9 mouse cellular contexts compared by ENCODE assay signal in genomic region chr14:75229834-75230233, GRCm38 (mm10). TPM values are rescaled to one million over a fixed set of nuclear protein-coding genes. Genes with fewer than 3 reads are reported as not detected.
DNase-seq lines count a peak whose midpoint lies in the region; ATAC-seq and TF ChIP-seq lines count a peak whose summit lies in the region.
"Had no signal": no experiment of that assay in that cellular context is flagged by ENCODE, and none has a peak within 500 bp of the region (broad histone marks: within the 10 kb centered on the region; RNA-seq: fewer than 3 reads in every experiment).

No protein-coding gene starts in this region.

- no peak overlapping the region for H3K4me3 ChIP-seq in hindbrain, embryonic 14.5 days (replicated peaks; ENCODE audit: low read length)
- no peak overlapping the region for H3K4me3 ChIP-seq in hindbrain, embryonic 12.5 days
- H3K4me3 ChIP-seq in CH12.LX (replicated peaks in 1 of 3; ENCODE audit: low read depth in 2 of 3, low read length in 2 of 3, poor library complexity in 1 of 3) = no peak overlapping the region
- H3K4me3 ChIP-seq in embryonic facial prominence, embryonic 11.5 days (ENCODE audit: low read depth, low read length) = no peak overlapping the region
- H3K4me3 ChIP-seq: limb, embryonic 12.5 days had no signal

- in situ Hi-C loops in CH12.LX (cut with MboI; ENCODE audit: low pct_ligation_motif_present, low pct_unique_long_range_greater_than_20kb, low sequenced_read_pairs) = no loop called here

- TF ChIP-seq CTCF in CH12.LX (conservative IDR thresholded peaks at IDR 0.05 in 1 of 2, IDR thresholded peaks at IDR 0.05 in 1 of 2; ENCODE audit: low read depth in 2 of 2, low read length in 2 of 2) = peak; percentile 69

- intact Hi-C loops in left cerebral cortex, postnatal 25 days (cut with DNase I) = no loop called here

- H3K27ac ChIP-seq in hindbrain, embryonic 14.5 days = no peak overlapping the region
- H3K27ac ChIP-seq in hindbrain, embryonic 12.5 days = no peak overlapping the region
- no peak overlapping the region for H3K27ac ChIP-seq in CH12.LX (ENCODE audit: insufficient read depth, low read depth)
- H3K27ac ChIP-seq in embryonic facial prominence, embryonic 11.5 days (replicated peaks; ENCODE audit: low read depth, low read length) = no peak overlapping the region
- H3K27ac ChIP-seq: limb, embryonic 12.5 days had no signal

- TF ChIP-seq EP300 in CH12.LX (IDR thresholded peaks at IDR 0.05; ENCODE audit: low read length) = no peak

- no peak overlapping the region for H3K9ac ChIP-seq in hindbrain, embryonic 14.5 days
- no peak overlapping the region for H3K9ac ChIP-seq in hindbrain, embryonic 12.5 days
- no peak overlapping the region for H3K9ac ChIP-seq in CH12.LX (ENCODE audit: insufficient read depth, low read depth)
- H3K9ac ChIP-seq in embryonic facial prominence, embryonic 11.5 days (replicated peaks; ENCODE audit: low read length) = no peak overlapping the region
- H3K9ac ChIP-seq: limb, embryonic 12.5 days had no signal

- peak; percentile 31 for TF ChIP-seq RAD21 in CH12.LX (IDR thresholded peaks at IDR 0.05; ENCODE audit: low read depth, low read length)

- DNase-seq in hindbrain, embryonic 14.5 days (ENCODE audit: low spot score) = peak; percentile 28
- peak; percentile 70 for DNase-seq in CH12.LX (ENCODE audit: extremely low read depth)
- DNase-seq in adrenal gland, postnatal 14 days = peak; percentile 43
- peak; percentile 69 for DNase-seq in embryonic facial prominence, embryonic 11.5 days (ENCODE audit: low spot score)
- peak; percentile 26 to 50 for DNase-seq in left cerebral cortex, postnatal 25 days (ENCODE audit: low spot score in 2 of 2)
- DNase-seq in retina, postnatal 7 days (ENCODE audit: low read depth, low spot score) = peak; percentile 20
- no peak for DNase-seq in right cerebral cortex, postnatal 25 days

- H3K36me3 ChIP-seq in hindbrain, embryonic 14.5 days (replicated peaks; ENCODE audit: control insufficient read depth, insufficient read depth) = no peaks in the 10 kb centered on the region
- H3K36me3 ChIP-seq in hindbrain, embryonic 12.5 days = no peaks in the 10 kb centered on the region
- H3K36me3 ChIP-seq in CH12.LX (replicated peaks in 1 of 2; ENCODE audit: control insufficient read depth in 1 of 2, insufficient read depth in 1 of 2, low read length in 1 of 2) = peaks cover 54 to 64% of the 10 kb centered on the region in 2 experiments
- no peaks in the 10 kb centered on the region for H3K36me3 ChIP-seq in embryonic facial prominence, embryonic 11.5 days (replicated peaks; ENCODE audit: control insufficient read depth, insufficient read depth, low read depth, low read length)
- H3K36me3 ChIP-seq: limb, embryonic 12.5 days had no signal

- H3K4me2 ChIP-seq in hindbrain, embryonic 14.5 days (replicated peaks) = no peak overlapping the region
- no peak overlapping the region for H3K4me2 ChIP-seq in hindbrain, embryonic 12.5 days (replicated peaks)
- H3K4me2 ChIP-seq in CH12.LX (ENCODE audit: insufficient read depth, low read depth, poor library complexity, severe bottlenecking) = no peak overlapping the region
- H3K4me2 ChIP-seq in embryonic facial prominence, embryonic 11.5 days (ENCODE audit: low read depth, low read length) = no peak overlapping the region
- H3K4me2 ChIP-seq: limb, embryonic 12.5 days had no signal

- WGBS in hindbrain, embryonic 14.5 days = 67% methylated on average over 2 of the region's 2 CpGs
- 69% methylated on average over 2 of the region's 2 CpGs for WGBS in hindbrain, embryonic 12.5 days
- WGBS in embryonic facial prominence, embryonic 11.5 days = 72% methylated on average over 2 of the region's 2 CpGs

- no peak for ATAC-seq in hindbrain, embryonic 14.5 days (ENCODE audit: low FRiP score)
- ATAC-seq in hindbrain, embryonic 12.5 days (ENCODE audit: low FRiP score) = no peak
- no peak for ATAC-seq in embryonic facial prominence, embryonic 11.5 days (replicated peaks; ENCODE audit: insufficient number of reproducible peaks, low FRiP score, low TSS enrichment, low read depth)

- H3K4me1 ChIP-seq in hindbrain, embryonic 14.5 days (replicated peaks; ENCODE audit: control insufficient read depth, insufficient read depth, low read length) = no peaks in the 10 kb centered on the region
- H3K4me1 ChIP-seq in hindbrain, embryonic 12.5 days = no peaks in the 10 kb centered on the region; the same call in 1 of the 2 replicates
- peaks cover 0 to 20% of the 10 kb centered on the region in 2 experiments; a peak in 2 of 4 replicates for H3K4me1 ChIP-seq in CH12.LX (ENCODE audit: control insufficient read depth in 1 of 2, insufficient read depth in 2 of 2)
- H3K4me1 ChIP-seq in embryonic facial prominence, embryonic 11.5 days (ENCODE audit: control insufficient read depth, insufficient read depth, low read length) = no peaks in the 10 kb centered on the region
- H3K4me1 ChIP-seq: limb, embryonic 12.5 days had no signal

- dilution Hi-C loops in CH12.LX (cut with MboI; ENCODE audit: extremely low pct_ligation_motif_present, extremely low pct_unique_long_range_greater_than_20kb, low sequenced_read_pairs) = no loop called here

- H3K79me2 ChIP-seq in CH12.LX (replicated peaks; ENCODE audit: control insufficient read depth, extremely low read depth, insufficient read depth, poor library complexity, severe bottlenecking) = no peaks in the 10 kb centered on the region

- H3K27me3 ChIP-seq in hindbrain, embryonic 14.5 days (ENCODE audit: control insufficient read depth, insufficient read depth, low read length) = no peaks in the 10 kb centered on the region
- no peaks in the 10 kb centered on the region for H3K27me3 ChIP-seq in hindbrain, embryonic 12.5 days
- H3K27me3 ChIP-seq in CH12.LX (replicated peaks) = no peaks in the 10 kb centered on the region
- H3K27me3 ChIP-seq in embryonic facial prominence, embryonic 11.5 days (ENCODE audit: control insufficient read depth, insufficient read depth, low read length) = no peaks in the 10 kb centered on the region
- H3K27me3 ChIP-seq: limb, embryonic 12.5 days had no signal

- H3K9me3 ChIP-seq in hindbrain, embryonic 14.5 days (ENCODE audit: control insufficient read depth, low read length) = no peaks in the 10 kb centered on the region
- no peaks in the 10 kb centered on the region for H3K9me3 ChIP-seq in hindbrain, embryonic 12.5 days (replicated peaks)
- H3K9me3 ChIP-seq in CH12.LX (replicated peaks; ENCODE audit: low read length) = no peaks in the 10 kb centered on the region
- no peaks in the 10 kb centered on the region for H3K9me3 ChIP-seq in embryonic facial prominence, embryonic 11.5 days (replicated peaks; ENCODE audit: control insufficient read depth, low read length)
- H3K9me3 ChIP-seq: limb, embryonic 12.5 days had no signal

- TF ChIP-seq POLR2A in CH12.LX (IDR thresholded peaks at IDR 0.05; ENCODE audit: low read depth, low read length) = no peak

TF ChIP-seq in CH12.LX, 34 proteins besides CTCF, POLR2A, EP300 and RAD21:
- TF ChIP-seq SMC3 (IDR thresholded peaks at IDR 0.05; ENCODE audit: low read depth, low read length) (peak; percentile 50), TCF12 (IDR thresholded peaks at IDR 0.05; ENCODE audit: low read depth, low read length) (no peak)

RNA-seq across cellular contexts. Expression of gene Cpb2, which starts 12.3 kb away (rescaled TPM):
- 0.17 TPM in 1 of 2 replicates, not detected in the other for polyA plus RNA-seq in hindbrain, embryonic 14.5 days (2014; fragmentation: Nextera tagmentation; extraction: Ambion mirVana)
- polyA plus RNA-seq in hindbrain, embryonic 12.5 days (2016; fragmentation: Nextera tagmentation; extraction: Ambion mirVana) = not detected in 2 replicates
- total RNA-seq in CH12.LX (2012; rRNA removed) (not detected in 2 replicates), CH12.LX (2014; rRNA removed) (not detected in 2 replicates)
- not detected in 2 replicates for polyA plus RNA-seq in CH12.LX (2012; ENCODE audit: insufficient read length, low read depth)
- total RNA-seq in adrenal gland, postnatal 14 days (2021) = 1.4 and 44.6 TPM in 2 replicates
- polyA plus RNA-seq in embryonic facial prominence, embryonic 11.5 days (2014; fragmentation: Nextera tagmentation; extraction: Ambion mirVana) = not detected in 2 replicates
- not detected for total RNA-seq in left cerebral cortex, postnatal 25 days (2021)
- polyA plus RNA-seq: limb, embryonic 12.5 days had no signal

RNA-seq across cellular contexts. Expression of gene Zc3h13, which starts 54.3 kb away (rescaled TPM):
- 34.5 and 34.6 TPM in 2 replicates for polyA plus RNA-seq in hindbrain, embryonic 14.5 days (2014; fragmentation: Nextera tagmentation; extraction: Ambion mirVana)
- polyA plus RNA-seq in hindbrain, embryonic 12.5 days (2016; fragmentation: Nextera tagmentation; extraction: Ambion mirVana) = 38.9 and 43.9 TPM in 2 replicates
- total RNA-seq in CH12.LX (2012; rRNA removed) = 18.8 and 19.3 TPM in 2 replicates
- 15.7 and 17.7 TPM in 2 replicates for total RNA-seq in CH12.LX (2014; rRNA removed)
- polyA plus RNA-seq in CH12.LX (2012; ENCODE audit: insufficient read length, low read depth) = 38.5 and 39.8 TPM in 2 replicates
- 24.3 and 30.4 TPM in 2 replicates for total RNA-seq in adrenal gland, postnatal 14 days (2021)
- 31.1 and 38.6 TPM in 2 replicates for polyA plus RNA-seq in embryonic facial prominence, embryonic 11.5 days (2014; fragmentation: Nextera tagmentation; extraction: Ambion mirVana)
- total RNA-seq in left cerebral cortex, postnatal 25 days (2021) = 10 to 100 TPM; 53.2 to 58.2 TPM
